Mouse (Mus musculus) kidney, embryonic 16.5 days (tissue): Measurements from ENCODE around the gene Bcl2l2. TPM values are rescaled to one million over a fixed set of nuclear protein-coding genes. Genes with fewer than 3 reads are reported as not detected.
A peak's percentile ranks its signal among the peaks of the same experiment; 100 is the strongest.

Source experiments
- ATAC-seq: fragments of 200-750 bp; cut with Nextera tagmentation; 2 replicates; pipeline ENCODE4 v1.8.0; 2017; ENCODE audit warnings: moderate TSS enrichment; ENCODE audit not compliant: low FRiP score, low TSS enrichment
- H3K27ac ChIP-seq: fragments of 300-500 bp; sonication (generic); 2 replicates; pipeline ENCODE4 v1.5.1; 2014; ENCODE audit warnings: low read length
- H3K27me3 ChIP-seq: fragments of 300-500 bp; sonication (generic); 2 replicates; pipeline ENCODE4 v1.6.1; 2014; ENCODE audit warnings: low read length, control low read depth, mixed read lengths; ENCODE audit not compliant: insufficient read depth
- H3K36me3 ChIP-seq: fragments of 300-500 bp; sonication (generic); 2 replicates; pipeline ENCODE4 v1.6.1; 2014; ENCODE audit warnings: low read length, control low read depth, mixed read lengths; ENCODE audit not compliant: insufficient read depth
- H3K4me1 ChIP-seq: fragments of 300-500 bp; sonication (generic); 2 replicates; pipeline ENCODE4 v1.6.1; 2014; ENCODE audit warnings: low read length, control low read depth, mixed read lengths; ENCODE audit not compliant: insufficient read depth
- H3K4me2 ChIP-seq: fragments of 300-500 bp; sonication (generic); replicated peaks from 2 replicates; pipeline ENCODE4 v1.6.1; 2014; ENCODE audit warnings: low read depth, low read length
- H3K4me3 ChIP-seq: fragments of 300-500 bp; sonication (generic); 2 replicates; pipeline ENCODE4 v1.5.1; 2014; ENCODE audit warnings: mild to moderate bottlenecking, low read length
- H3K9ac ChIP-seq: fragments of 300-500 bp; sonication (generic); replicated peaks from 2 replicates; pipeline ENCODE4 v1.6.1; 2014; ENCODE audit warnings: low read length
- H3K9me3 ChIP-seq: fragments of 300-500 bp; sonication (generic); 2 replicates; pipeline ENCODE4 v1.6.1; 2016; ENCODE audit warnings: low read length, control low read depth
- WGBS: fragments of 180-500 bp; shearing (Covaris S2); extraction: QIAGEN DNeasy Blood & Tissue Kit; methylation state at CpG from one replicate; pipeline ENCODE4 v1.1.7; 2014; 5-methylcytosine and 5-hydroxymethylcytosine counted together
- polyA plus RNA-seq: library from polyadenylated mRNA; unstranded; fragments of >200 nt; fragmentation: Nextera tagmentation; extraction: Ambion mirVana; gene quantifications from 2 replicates; pipeline ENCODE4 v1.2.1, GENCODE M21; 2015

The Bcl2l2 gene
- polyA plus RNA-seq, 1 experiment from 2014 or later: 5.1 TPM

DNA sequence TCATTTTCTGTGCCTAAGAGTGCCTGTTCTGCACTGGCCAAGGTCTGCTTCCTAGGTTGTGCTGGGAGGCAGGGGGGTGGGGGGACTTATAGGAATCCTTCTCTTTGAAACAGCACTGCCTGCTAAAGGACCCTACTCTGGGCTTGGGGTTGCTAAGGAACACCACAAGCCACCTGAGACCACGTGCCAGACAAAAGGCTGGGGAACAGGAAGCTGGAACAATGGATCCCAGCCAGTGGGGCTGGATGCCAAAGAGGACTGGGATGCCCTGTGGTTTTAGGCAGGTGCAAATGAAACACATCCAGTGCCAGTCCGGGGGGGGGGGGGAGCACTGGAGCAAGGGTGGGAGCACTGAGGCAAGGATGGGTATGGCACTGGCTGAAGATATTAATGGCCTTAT is 47.3 kb downstream of the Bcl2l2 start:
- 37% methylated on average over 2 of the region's 2 CpGs for WGBS
- no peak overlapping the region for H3K9ac ChIP-seq
- H3K27me3 ChIP-seq: 0 out of 2 replicates have a peak, but pooled peaks cover 2% of the 10 kb centered on the region

DNA sequence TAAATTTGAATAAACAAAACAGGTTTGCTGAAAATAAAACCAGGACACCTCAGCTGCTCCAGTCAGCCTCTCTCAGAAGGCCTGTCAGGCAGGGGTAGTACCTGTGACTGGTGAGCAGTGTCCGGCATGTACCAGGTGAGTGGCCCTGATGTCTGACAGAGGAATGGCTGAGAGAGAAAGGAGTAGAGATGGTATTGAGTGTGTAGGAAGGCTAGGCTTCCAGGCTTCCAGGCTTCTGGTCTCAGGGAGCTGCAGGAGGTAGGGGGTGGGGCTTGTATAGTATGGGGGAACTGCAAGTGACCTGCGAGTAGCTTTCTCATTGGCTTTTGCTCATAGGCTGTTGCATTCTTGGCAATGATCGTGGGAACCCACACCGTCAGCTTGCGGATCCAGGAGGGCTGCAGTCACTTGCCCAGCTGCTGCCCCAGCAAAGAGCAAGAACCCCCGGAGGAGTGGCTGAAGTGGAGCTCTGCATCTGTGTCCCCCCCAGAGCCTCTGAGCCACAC is 49.5 kb downstream of the Bcl2l2 start, which contains the start of gene Il25:
Gene Il25, plus strand, starts transcription at position 51 of the 506 bp plus-strand sequence.
- H3K27ac ChIP-seq: no peak within 1 kb of the TSS
- H3K36me3 ChIP-seq: no peaks in the 10 kb centered on the region
- no peak within 1 kb of the TSS for H3K4me3 ChIP-seq
- H3K9me3 ChIP-seq: no peaks in the 10 kb centered on the region
- no peak within 1 kb of the TSS for H3K9ac ChIP-seq
- peak; percentile 18; the same call in 1 of the 2 replicates for ATAC-seq
- 30% methylated on average over 6 of the region's 6 CpGs for WGBS
- H3K4me2 ChIP-seq: no peak within 1 kb of the TSS
- peaks cover 21% of the 10 kb centered on the region for H3K4me1 ChIP-seq
- H3K27me3 ChIP-seq: 0 out of 2 replicates have a peak, but pooled peaks cover 2% of the 10 kb centered on the region

More for the DNA sequence above, 47.3 kb downstream of the Bcl2l2 start:
- Histone ChIP-seq H3K4me3 (no peak overlapping the region), H3K36me3 (no peaks in the 10 kb centered on the region), H3K4me2 (no peak overlapping the region), H3K4me1 (peaks cover 23% of the 10 kb centered on the region), H3K9me3 (no peaks in the 10 kb centered on the region), H3K27ac (no peak overlapping the region)
- no peak for ATAC-seq

DNA sequence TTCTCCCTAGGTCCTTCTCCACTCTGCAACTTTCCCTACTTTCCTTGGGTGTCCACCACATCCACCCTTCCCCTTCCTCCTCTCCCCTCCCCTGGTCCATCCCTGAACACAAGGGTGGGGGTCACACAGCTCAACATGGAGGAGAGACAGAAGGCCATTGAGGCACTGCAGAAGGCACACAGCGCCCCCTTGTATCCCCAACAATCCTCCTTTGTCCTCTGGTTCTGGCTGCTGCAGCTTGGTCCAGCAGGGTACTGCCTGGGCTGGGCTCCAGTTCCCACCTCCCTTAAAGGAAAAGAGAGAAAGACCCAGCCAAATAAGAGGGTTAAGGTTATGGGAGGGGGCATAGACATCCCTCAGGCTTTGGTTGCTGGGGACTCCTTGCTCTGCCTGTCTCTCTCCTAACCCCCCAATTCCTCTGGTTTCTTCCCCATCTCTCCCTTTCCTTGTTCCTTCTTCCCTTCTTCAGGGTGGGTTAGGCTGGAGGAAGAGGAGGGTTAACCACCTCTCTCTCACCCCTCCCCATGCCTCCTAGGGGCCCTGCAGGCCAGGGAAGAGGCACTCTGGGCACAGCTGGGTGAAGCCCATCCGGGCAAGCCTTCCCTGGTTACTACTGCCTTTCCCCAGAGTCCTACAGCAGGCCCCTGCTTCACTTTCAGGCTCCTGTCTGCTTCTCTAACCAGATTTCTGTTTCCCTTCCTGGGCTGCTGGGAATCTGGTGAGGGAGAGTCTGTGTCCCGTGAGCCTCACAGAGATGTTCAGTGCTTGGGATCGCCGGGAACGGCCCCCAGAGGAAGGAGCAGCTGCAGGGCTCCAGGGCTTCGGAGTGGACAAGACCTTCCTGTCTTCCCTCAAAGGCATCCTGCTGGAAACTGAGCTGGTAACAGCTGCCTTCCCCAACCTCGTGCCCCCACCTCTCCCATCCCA is 53.0 kb downstream of the Bcl2l2 start, which contains the start of gene Cmtm5:
Gene Cmtm5, plus strand, starts transcription at position 358 of the 927 bp plus-strand sequence.
- peak within 1 kb of the TSS; percentile 54 for H3K9ac ChIP-seq

DNA sequence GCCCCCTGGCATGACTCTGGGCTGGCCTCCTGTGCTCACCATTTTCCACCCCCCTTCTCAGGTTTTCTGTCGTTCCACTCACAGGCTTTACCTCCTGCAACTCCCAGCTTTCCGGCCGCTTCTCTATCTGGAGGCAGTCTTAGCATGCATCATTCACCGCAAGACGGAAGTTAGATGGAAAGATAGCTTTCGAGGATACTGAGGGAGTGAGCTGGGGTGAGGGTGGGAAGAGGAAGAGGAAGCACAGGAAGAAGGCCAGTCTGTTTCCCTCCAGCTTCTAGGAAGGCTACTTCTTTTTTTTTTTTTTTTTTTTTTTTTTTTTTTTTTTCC is 53.6 kb downstream of the Bcl2l2 start:
- 26% methylated on average over 6 of the region's 6 CpGs for WGBS
- peak overlapping the region; percentile 11; the same call in 1 of the 2 replicates for H3K4me2 ChIP-seq
- no peaks in the 10 kb centered on the region for H3K9me3 ChIP-seq
- H3K27me3 ChIP-seq: no peaks in the 10 kb centered on the region
- H3K36me3 ChIP-seq: no peaks in the 10 kb centered on the region
- H3K27ac ChIP-seq: peak overlapping the region; percentile 72
- peak overlapping the region; percentile 54 for H3K9ac ChIP-seq
- peaks cover 22% of the 10 kb centered on the region for H3K4me1 ChIP-seq
- ATAC-seq: peak; percentile 43
- H3K4me3 ChIP-seq: no peak overlapping the region

More for the DNA sequence above, 53.0 kb downstream of the Bcl2l2 start, which contains the start of gene Cmtm5:
- WGBS: 24% methylated on average over 8 of the region's 8 CpGs
- H3K4me1 ChIP-seq: peaks cover 22% of the 10 kb centered on the region
- peak within 1 kb of the TSS; percentile 72 for H3K27ac ChIP-seq
- no peaks in the 10 kb centered on the region for H3K9me3 ChIP-seq
- no peaks in the 10 kb centered on the region for H3K27me3 ChIP-seq
- no peaks in the 10 kb centered on the region for H3K36me3 ChIP-seq
- peak within 1 kb of the TSS; percentile 11; the same call in 1 of the 2 replicates for H3K4me2 ChIP-seq
- peak; percentile 7; the same call in 1 of the 2 replicates for ATAC-seq
- no peak within 1 kb of the TSS for H3K4me3 ChIP-seq

DNA sequence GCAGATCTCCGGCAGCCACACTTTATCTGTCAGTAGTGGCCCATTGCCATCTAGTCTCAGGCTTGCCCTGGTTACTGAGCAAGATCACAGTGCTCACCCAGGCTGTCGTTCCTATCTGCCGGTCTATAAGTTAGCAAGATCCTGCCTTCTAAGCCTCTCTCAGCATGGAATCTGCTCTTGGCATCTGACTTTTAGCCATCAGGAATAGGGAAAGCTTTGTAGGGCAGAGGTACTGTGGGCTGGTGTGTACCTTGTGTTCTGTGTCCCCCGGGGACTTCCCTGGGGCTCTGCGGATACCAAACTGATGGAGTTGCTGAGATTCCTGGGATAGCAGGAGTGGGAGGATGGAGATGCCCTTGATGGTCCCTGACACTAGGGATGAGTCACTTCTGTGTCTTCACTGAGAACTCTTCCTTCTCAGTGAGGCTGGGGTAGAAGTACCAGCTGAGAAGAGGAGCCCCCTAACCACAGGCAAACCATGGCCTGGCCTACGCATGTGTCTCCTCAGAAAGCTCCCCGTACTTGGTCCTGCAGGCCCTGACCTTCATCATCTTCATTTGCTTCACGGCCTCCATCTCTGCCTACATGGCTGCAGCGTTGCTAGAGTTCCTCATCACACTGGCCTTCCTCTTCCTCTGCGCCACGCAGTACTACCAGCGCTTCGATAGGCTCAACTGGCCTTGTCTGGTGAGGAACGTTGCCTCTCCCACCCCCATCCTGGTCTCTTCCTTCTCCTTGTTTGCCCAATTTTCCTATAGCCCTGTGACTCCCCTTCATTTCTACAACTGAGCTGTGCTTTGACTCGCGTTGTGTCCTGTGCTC is 54.4 kb downstream of the Bcl2l2 start:
- 82% methylated on average over 16 of the region's 16 CpGs for WGBS
- H3K27me3 ChIP-seq: no peaks in the 10 kb centered on the region
- H3K36me3 ChIP-seq: no peaks in the 10 kb centered on the region
- H3K4me2 ChIP-seq: no peak overlapping the region
- no peaks in the 10 kb centered on the region for H3K9me3 ChIP-seq
- no peak overlapping the region for H3K4me3 ChIP-seq
- no peak for ATAC-seq
- peaks cover 22% of the 10 kb centered on the region for H3K4me1 ChIP-seq
- H3K27ac ChIP-seq: no peak overlapping the region
- H3K9ac ChIP-seq: no peak overlapping the region

Other genes starting within 250 kb of the Bcl2l2 start
- not detected in 2 replicates for gene Gm17606, start 242.4 kb upstream of the Bcl2l2 start, polyA plus RNA-seq
- gene Cdh24, start 242.0 kb upstream of the Bcl2l2 start, polyA plus RNA-seq: 3.4 TPM in 2 replicates
- 90.4 and 91.1 TPM in 2 replicates for gene 1700123O20Rik, start 197.2 kb upstream of the Bcl2l2 start, polyA plus RNA-seq
- 120 and 136 TPM in 2 replicates for gene Acin1, start 196.4 kb upstream of the Bcl2l2 start, polyA plus RNA-seq
- gene Gm29776, start 184.5 kb upstream of the Bcl2l2 start, polyA plus RNA-seq: 0.06 and 0.12 TPM in 2 replicates
- gene Cebpe, start 171.2 kb upstream of the Bcl2l2 start, polyA plus RNA-seq: 0.19 TPM in 1 of 2 replicates, not detected in the other
- 21.0 and 24.6 TPM in 2 replicates for gene Slc7a8, start 101.4 kb upstream of the Bcl2l2 start, polyA plus RNA-seq
- gene Rnf212b, start 69.2 kb upstream of the Bcl2l2 start, polyA plus RNA-seq: 0.16 and 0.59 TPM in 2 replicates
- gene Homez, start 12.4 kb upstream of the Bcl2l2 start, polyA plus RNA-seq: 18.0 and 19.9 TPM in 2 replicates
- 1.6 and 1.7 TPM in 2 replicates for gene Ppp1r3e, start 5.8 kb upstream of the Bcl2l2 start, polyA plus RNA-seq
- 0.16 and 0.45 TPM in 2 replicates for gene Gm20521, start 64 bp downstream of the Bcl2l2 start, polyA plus RNA-seq
- 135 and 141 TPM in 2 replicates for gene Pabpn1, start 9.1 kb downstream of the Bcl2l2 start, polyA plus RNA-seq
- 45.9 and 55.1 TPM in 2 replicates for gene Slc22a17, start 29.8 kb downstream of the Bcl2l2 start, polyA plus RNA-seq
- 30.0 and 33.0 TPM in 2 replicates for gene Efs, start 42.7 kb downstream of the Bcl2l2 start, polyA plus RNA-seq
- gene Il25, start 49.3 kb downstream of the Bcl2l2 start, polyA plus RNA-seq: 0.17 TPM in 1 of 2 replicates, not detected in the other
- gene Cmtm5, start 52.9 kb downstream of the Bcl2l2 start, polyA plus RNA-seq: 1.5 and 2.1 TPM in 2 replicates
- gene Myh6, start 83.5 kb downstream of the Bcl2l2 start, polyA plus RNA-seq: 1.1 and 1.4 TPM in 2 replicates
- not detected in 2 replicates for gene Gm17428, start 93.6 kb downstream of the Bcl2l2 start, polyA plus RNA-seq
- gene Myh7, start 111.2 kb downstream of the Bcl2l2 start, polyA plus RNA-seq: 2.4 and 5.0 TPM in 2 replicates
- 87.0 and 88.8 TPM in 2 replicates for gene Ngdn, start 132.1 kb downstream of the Bcl2l2 start, polyA plus RNA-seq
- 4.3 and 6.0 TPM in 2 replicates for gene Zfhx2, start 208.9 kb downstream of the Bcl2l2 start, polyA plus RNA-seq
- gene Thtpa, start 211.4 kb downstream of the Bcl2l2 start, polyA plus RNA-seq: 27.1 and 28.9 TPM in 2 replicates
- 23.2 and 23.3 TPM in 2 replicates for gene Ap1g2, start 223.2 kb downstream of the Bcl2l2 start, polyA plus RNA-seq
- gene Jph4, start 233.6 kb downstream of the Bcl2l2 start, polyA plus RNA-seq: 0.45 and 0.51 TPM in 2 replicates